Mouse (Mus musculus): ENCODE measurements around the gene Rgl2.
"Not testable (repeated sequence)": the region's sequence is repeated elsewhere in the genome, so short reads cannot be mapped to it uniquely, and the experiment has no call there.

The Rgl2 gene

GRCm38 (mm10) chr17:33968489-33968888 lies 39.1 kb downstream of the Rgl2 start:
- no peak for DNase-seq (ENCODE audit: low read depth, low spot score)

- no peak for DNase-seq (ENCODE audit: low read depth, low spot score)
These were observed 39.6 kb downstream of the Rgl2 start for GRCm38 (mm10) chr17:33968927-33969326.

GRCm38 (mm10) chr17:33969394-33969793 lies 40.1 kb downstream of the Rgl2 start:
- DNase-seq (ENCODE audit: low read depth, low spot score), result no peak

GRCm38 (mm10) chr17:33972691-33973090 lies 43.3 kb downstream of the Rgl2 start:
- no peak for DNase-seq (ENCODE audit: low read depth, low spot score)

- DNase-seq (ENCODE audit: low read depth, low spot score), result no peak
These were observed 44.2 kb downstream of the Rgl2 start for GRCm38 (mm10) chr17:33973572-33973971.

- DNase-seq (ENCODE audit: low read depth, low spot score), result no peak
These were observed 48.7 kb downstream of the Rgl2 start for GRCm38 (mm10) chr17:33977861-33978557.

- peak; percentile 50 for DNase-seq (ENCODE audit: low read depth, low spot score)
These were observed 49.3 kb downstream of the Rgl2 start for GRCm38 (mm10) chr17:33978631-33979031.

- no peak for DNase-seq (ENCODE audit: low read depth, low spot score)
These were observed 50.2 kb downstream of the Rgl2 start for GRCm38 (mm10) chr17:33979512-33980050.

- DNase-seq (ENCODE audit: low read depth, low spot score), result no peak
These were observed 51.1 kb downstream of the Rgl2 start for GRCm38 (mm10) chr17:33980181-33981035.

- DNase-seq (ENCODE audit: low read depth, low spot score), result peak; percentile 96
These were observed 52.0 kb downstream of the Rgl2 start for GRCm38 (mm10) chr17:33981192-33981909.

- not testable (repeated sequence) for DNase-seq (ENCODE audit: low read depth, low spot score)
These were observed 52.8 kb downstream of the Rgl2 start for GRCm38 (mm10) chr17:33982136-33982535.
